Mouse (Mus musculus) megakaryocyte, embryonic 14.5 days (primary cell): ENCODE measurements at regions not wholly inside any gene's neighbourhood (a gene's known extent, or its start where the extent isn't known, plus 50 kb on each side); places are given as distances from the start of the nearest gene placed in this dataset.

Experiments used
- FLI1 ChIP-seq: IDR thresholded peaks from 2 replicates; pipeline ENCODE4 v1.6.1; 2012; ENCODE audit warnings: low read length, inconsistent platforms, mixed read lengths
- GATA1 ChIP-seq: IDR thresholded peaks from 3 replicates; pipeline ENCODE4 v1.6.1; 2012; ENCODE audit warnings: mixed read lengths, low read length, inconsistent platforms, borderline replicate concordance

GRCm38 (mm10) chr17:84008682-84009052, 160.9 kb upstream of the Haao start:
- TF ChIP-seq GATA1 = no peak
- TF ChIP-seq FLI1 = no peak
